Mouse (Mus musculus) CH12.LX (cell line): ENCODE measurements around the gene Tmem125.

Experiments used
- CTCF ChIP-seq, 2 experiments: IDR thresholded peaks in 1 of 2; conservative IDR thresholded peaks in 1 of 2; 2 replicates each; pipeline ENCODE4 v1.5.1; 2011 to 2012; ENCODE audit warnings: low read depth in 2 of 2, low read length in 2 of 2, improper control_type of control experiment in 1 of 2, inconsistent platforms in 1 of 2, mild to moderate bottlenecking in 1 of 2, moderate library complexity in 1 of 2
- ELF1 ChIP-seq: IDR thresholded peaks from 2 replicates; pipeline ENCODE4 v1.6.1; 2014; ENCODE audit warnings: low read depth, mild to moderate bottlenecking, inconsistent platforms, low read length, improper control_type of control experiment
- NRF1 ChIP-seq: IDR thresholded peaks from 2 replicates; pipeline ENCODE4 v1.6.1; 2014; ENCODE audit warnings: low read depth, mild to moderate bottlenecking, inconsistent platforms, low read length, improper control_type of control experiment, moderate library complexity
- SIN3A ChIP-seq: IDR thresholded peaks from 2 replicates; pipeline ENCODE4 v1.6.1; 2012; ENCODE audit warnings: low read length, improper control_type of control experiment, inconsistent platforms
- ZNF384 ChIP-seq: IDR thresholded peaks from 2 replicates; pipeline ENCODE4 v1.6.1; 2012; ENCODE audit warnings: low read depth, low read length, improper control_type of control experiment, inconsistent platforms

DNA sequence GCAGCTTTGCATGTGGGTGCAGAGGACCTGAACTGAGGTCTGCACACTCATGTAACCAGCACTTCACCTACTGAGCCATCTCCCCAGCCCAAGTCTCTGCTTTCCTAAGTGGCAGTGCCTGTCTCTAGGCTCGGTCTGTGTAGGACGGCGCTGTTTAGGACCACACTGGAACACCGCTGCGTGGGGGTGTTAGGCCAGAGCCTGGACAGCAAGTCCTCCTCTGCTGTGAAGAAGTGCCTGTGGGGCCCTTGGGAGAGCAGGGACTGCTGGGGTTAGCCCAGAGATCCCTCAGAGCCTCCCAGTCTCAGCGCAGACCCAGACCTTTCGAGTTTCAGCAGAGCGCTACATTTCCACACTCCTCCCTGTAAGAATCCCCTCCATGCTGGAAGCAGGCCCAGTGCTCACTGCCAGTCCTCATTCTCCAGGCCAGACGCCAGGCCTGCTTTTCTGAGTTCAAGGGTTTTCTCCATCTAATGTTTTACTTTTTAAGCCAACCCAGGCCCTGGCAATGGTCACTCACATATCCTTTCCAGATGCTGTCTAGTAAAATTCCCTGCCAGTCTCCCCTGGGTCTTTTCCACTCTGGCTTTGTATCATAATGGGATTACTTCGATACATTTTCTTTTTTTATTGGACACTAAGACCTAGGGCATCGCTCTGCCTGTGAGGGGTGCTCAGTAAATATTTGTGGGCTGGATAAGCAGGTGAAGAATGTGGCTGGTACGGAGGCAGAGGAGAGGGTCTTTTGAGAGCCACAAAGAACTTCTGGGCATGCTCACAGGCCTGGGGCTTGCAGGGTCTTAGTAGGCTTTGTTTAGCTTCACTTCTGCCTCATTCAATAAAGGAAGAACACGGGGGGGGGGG lies 20.4 kb upstream of the Tmem125 start:
- no peak for TF ChIP-seq ZNF384
- no peak for TF ChIP-seq CTCF (conservative IDR thresholded peaks at IDR 0.05 in 1 of 2, IDR thresholded peaks at IDR 0.05 in 1 of 2; ENCODE audit: low read depth in 2 of 2, low read length in 2 of 2)
- TF ChIP-seq NRF1: no peak
- TF ChIP-seq ELF1: no peak
- TF ChIP-seq SIN3A: no peak
